ENCODE assay signal across 14 mouse cellular contexts in the genomic region with DNA sequence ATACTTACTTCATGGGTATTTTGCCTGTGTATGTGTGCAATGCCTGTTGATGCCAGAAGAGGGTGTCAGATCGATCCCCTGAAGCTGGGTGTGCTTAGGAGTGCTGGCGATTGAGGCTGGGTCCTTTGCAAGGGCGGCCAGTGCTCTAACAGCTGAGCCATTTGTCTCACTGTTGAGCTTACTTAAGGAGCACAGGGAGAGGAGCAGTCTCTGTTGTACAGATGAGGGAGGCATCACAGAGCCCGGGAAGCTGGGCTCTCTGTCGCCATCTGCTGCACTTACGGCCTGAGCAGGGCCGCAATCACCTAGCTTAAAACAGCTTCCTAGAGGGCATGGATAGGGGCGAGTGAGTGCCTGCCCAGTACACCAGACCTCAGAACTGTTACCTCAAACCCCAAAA. TPM values are rescaled to one million over a fixed set of nuclear protein-coding genes. Genes with fewer than 3 reads are reported as not detected.
DNase-seq lines count a peak whose midpoint lies in the region; ATAC-seq and TF ChIP-seq lines count a peak whose summit lies in the region.
"Had no signal": no experiment of that assay in that cellular context is flagged by ENCODE, and none has a peak within 500 bp of the region (broad histone marks: within the 10 kb centered on the region; RNA-seq: fewer than 3 reads in every experiment).

No protein-coding gene starts in this region.

- peaks cover 71% of the 10 kb centered on the region for H3K79me2 ChIP-seq in liver, adult 2 months (ENCODE audit: control insufficient read depth, insufficient read depth, low read length)

- TF ChIP-seq CTCF in liver, adult 2 months (IDR thresholded peaks at IDR 0.05; ENCODE audit: low read depth, low read length), result peak; percentile 46

- peak; percentile 48 to 49 for DNase-seq in cerebellum, postnatal 10 days
- DNase-seq in liver, adult 2 months (ENCODE audit: extremely low read depth, low read depth, low spot score), result no peak
- DNase-seq in liver, result no peak
- DNase-seq in R1 (ENCODE audit: low read depth, low spot score), result peak; percentile 67
- peak; percentile 31 for DNase-seq in mesoderm, embryonic 11.5 days (ENCODE audit: low read depth, low spot score)
- DNase-seq in Muller cell, postnatal 12 days (ENCODE audit: inconsistent ontology term), result no peak
- DNase-seq in ovary, postnatal 10 days (ENCODE audit: low spot score), result no peak
- DNase-seq: adrenal gland, postnatal 25 days; B cell, adult 2 months; lung, postnatal 14 days had no signal

- no peak overlapping the region for H3K27ac ChIP-seq in liver, adult 2 months (replicated peaks; ENCODE audit: insufficient read depth, low read depth, low read length)
- H3K27ac ChIP-seq: embryonic facial prominence, embryonic 13.5 days had no signal

- H3K4me3 ChIP-seq in liver, adult 2 months (ENCODE audit: insufficient read depth, low read depth, low read length), result no peak overlapping the region
- H3K4me3 ChIP-seq: embryonic facial prominence, embryonic 13.5 days had no signal

- WGBS in liver, adult 2 months, result 72% methylated on average over 8 of the region's 8 CpGs

- no peak for ATAC-seq in cerebellum, adult (ENCODE audit: insufficient number of reproducible peaks, low FRiP score, low TSS enrichment)

- peaks cover 17% of the 10 kb centered on the region for H3K4me1 ChIP-seq in liver, adult 2 months (ENCODE audit: control insufficient read depth, insufficient read depth, low read length)

- H3K9ac ChIP-seq in liver, adult 2 months (ENCODE audit: low read depth, low read length), result no peak overlapping the region
- H3K9ac ChIP-seq: embryonic facial prominence, embryonic 13.5 days had no signal

- H3K36me3 ChIP-seq in liver, adult 2 months (ENCODE audit: control insufficient read depth, insufficient read depth, low read length), result no peaks in the 10 kb centered on the region

- TF ChIP-seq POLR2A in liver, adult 2 months (IDR thresholded peaks at IDR 0.05; ENCODE audit: extremely low read depth, insufficient read depth, low read length), result no peak

- no peaks in the 10 kb centered on the region for H3K27me3 ChIP-seq in liver, adult 2 months (ENCODE audit: control insufficient read depth, insufficient read depth, low read length)
- H3K27me3 ChIP-seq: embryonic facial prominence, embryonic 13.5 days had no signal

RNA-seq across cellular contexts. Expression of gene Kdm4b, which starts 7.1 kb away (rescaled TPM):
- total RNA-seq in liver, adult 2 months (2014; rRNA removed), result 9.5 and 10.4 TPM in 2 replicates
- polyA plus RNA-seq in liver, adult 2 months (2012; rRNA removed), result 13.0 and 15.6 TPM in 2 replicates

RNA-seq across cellular contexts. Expression of gene Uhrf1, which starts 29.9 kb away (rescaled TPM):
- 0.92 and 2.7 TPM in 2 replicates for total RNA-seq in liver, adult 2 months (2014; rRNA removed)
- polyA plus RNA-seq in liver, adult 2 months (2012; rRNA removed), result 0.20 and 0.22 TPM in 2 replicates

RNA-seq across cellular contexts. Expression of gene Arrdc5, which starts 32.9 kb away (rescaled TPM):
- not detected in 2 replicates for total RNA-seq in liver, adult 2 months (2014; rRNA removed)
- polyA plus RNA-seq in liver, adult 2 months (2012; rRNA removed), result not detected in 2 replicates
- total RNA-seq: adrenal gland, postnatal 25 days; layer of hippocampus, adult 18-20 months had no signal
- polyA plus RNA-seq: embryonic facial prominence, embryonic 13.5 days; heart, embryonic 14.5 days had no signal

RNA-seq across cellular contexts. Expression of gene Plin3, which starts 40.3 kb away (rescaled TPM):
- total RNA-seq in liver, adult 2 months (2014; rRNA removed), result 23.0 and 28.1 TPM in 2 replicates
- 20.6 and 21.5 TPM in 2 replicates for polyA plus RNA-seq in liver, adult 2 months (2012; rRNA removed)

RNA-seq across cellular contexts. Expression of gene Ticam1, which starts 56.4 kb away (rescaled TPM):
- 2.5 and 3.4 TPM in 2 replicates for total RNA-seq in liver, adult 2 months (2014; rRNA removed)
- 20.9 and 27.7 TPM in 2 replicates for polyA plus RNA-seq in liver, adult 2 months (2012; rRNA removed)

Comparison
In these comparisons a context has a peak if more than half of its experiments do, and no peak if none do; other contexts are left out.
1. DNase-seq: peak in cerebellum, postnatal 10 days (2 of 2), R1 (single experiment) and mesoderm, embryonic 11.5 days (single experiment); none in liver, adult 2 months (single experiment), liver (single experiment), Muller cell, postnatal 12 days (single experiment) and ovary, postnatal 10 days (single experiment).